Mouse (Mus musculus): ENCODE data around the gene Sidt1.
A peak's percentile ranks its signal among the peaks of the same experiment; 100 is the strongest.

The Sidt1 gene

GRCm38 (mm10) chr16:44249985-44250384, 83.0 kb downstream of the Sidt1 start:
- no peak for DNase-seq (ENCODE audit: low spot score)

- no peak for DNase-seq (ENCODE audit: low spot score)
Observed at GRCm38 (mm10) chr16:44243323-44243722, 89.7 kb downstream of the Sidt1 start.

- DNase-seq (ENCODE audit: low spot score) = peak; percentile 82
Observed at GRCm38 (mm10) chr16:44242633-44243032, 90.4 kb downstream of the Sidt1 start.

- no peak for DNase-seq (ENCODE audit: low spot score)
Observed at GRCm38 (mm10) chr16:44240406-44240805, 92.6 kb downstream of the Sidt1 start.

GRCm38 (mm10) chr16:44238835-44239263, 94.1 kb downstream of the Sidt1 start:
- no peak for DNase-seq (ENCODE audit: low spot score)

GRCm38 (mm10) chr16:44237836-44238235, 95.2 kb downstream of the Sidt1 start:
- DNase-seq (ENCODE audit: low spot score) = no peak

- DNase-seq (ENCODE audit: low spot score) = no peak
Observed at GRCm38 (mm10) chr16:44233019-44233418, 100.0 kb downstream of the Sidt1 start.

GRCm38 (mm10) chr16:44226706-44227291, 106.2 kb downstream of the Sidt1 start:
- no peak for DNase-seq (ENCODE audit: low spot score)

GRCm38 (mm10) chr16:44221463-44221862, 111.5 kb downstream of the Sidt1 start:
- DNase-seq (ENCODE audit: low spot score) = no peak

GRCm38 (mm10) chr16:44216417-44216816, 116.6 kb downstream of the Sidt1 start:
- DNase-seq (ENCODE audit: low spot score) = no peak

GRCm38 (mm10) chr16:44215513-44215912, 117.5 kb downstream of the Sidt1 start:
- DNase-seq (ENCODE audit: low spot score) = no peak

GRCm38 (mm10) chr16:44212703-44213102, 120.3 kb downstream of the Sidt1 start:
- no peak for DNase-seq (ENCODE audit: low spot score)

GRCm38 (mm10) chr16:44211054-44211414, 122.0 kb downstream of the Sidt1 start:
- no peak for DNase-seq (ENCODE audit: low spot score)

GRCm38 (mm10) chr16:44210156-44211053, 122.6 kb downstream of the Sidt1 start:
- DNase-seq (ENCODE audit: low spot score) = no peak

GRCm38 (mm10) chr16:44205973-44206372, 127.0 kb downstream of the Sidt1 start:
- no peak for DNase-seq (ENCODE audit: low spot score)

- no peak for DNase-seq (ENCODE audit: low spot score)
Observed at GRCm38 (mm10) chr16:44204331-44204730, 128.7 kb downstream of the Sidt1 start.

GRCm38 (mm10) chr16:44200146-44200545, 132.8 kb downstream of the Sidt1 start:
- DNase-seq (ENCODE audit: low spot score) = no peak

- DNase-seq (ENCODE audit: low spot score) = no peak
Observed at GRCm38 (mm10) chr16:44199066-44199703, 133.8 kb downstream of the Sidt1 start.

GRCm38 (mm10) chr16:44190968-44191367, 142.0 kb downstream of the Sidt1 start:
- no peak for DNase-seq (ENCODE audit: low spot score)
